Mouse (Mus musculus): ENCODE results near the gene Dync1h1. TPM values are rescaled to one million over a fixed set of nuclear protein-coding genes. Genes with fewer than 3 reads are reported as not detected.

The Dync1h1 gene
- total RNA-seq, 2 experiments from 2014 or later: 324 to 346 TPM

DNA sequence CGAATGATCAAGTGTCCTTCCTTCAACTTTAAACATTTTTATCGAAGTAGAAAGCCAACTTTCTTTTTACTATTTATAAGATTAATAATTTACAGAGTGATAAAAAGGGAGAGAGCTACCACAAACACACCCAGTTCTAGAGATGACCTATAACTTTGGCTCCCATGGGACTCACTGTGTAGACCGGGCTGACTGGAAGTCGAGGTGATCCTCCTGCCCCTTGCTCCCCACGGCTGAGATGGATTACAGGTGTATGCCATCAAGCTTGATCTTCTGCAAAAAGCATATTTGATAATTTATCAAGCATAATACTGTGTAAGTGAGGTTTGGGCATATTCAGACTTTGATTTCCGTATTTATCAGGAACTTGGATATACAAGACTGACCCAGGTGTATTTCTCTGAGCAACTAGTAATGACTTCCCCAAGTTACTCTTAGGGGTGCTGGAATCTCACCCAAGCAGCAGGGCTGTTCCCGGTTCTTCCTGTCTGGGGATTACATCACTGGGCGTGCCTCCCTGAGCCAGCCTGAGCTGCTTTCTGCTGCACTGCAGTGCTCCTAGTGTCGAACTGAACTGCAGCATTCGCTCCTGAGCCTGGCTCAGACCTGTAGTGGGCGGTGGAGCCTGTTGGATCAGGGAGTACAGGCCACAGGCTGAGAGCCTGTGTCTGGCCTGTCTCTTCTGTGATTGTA, 7.4 kb downstream of the Dync1h1 start:
- peak; percentile 33 for TF ChIP-seq CTCF (IDR thresholded peaks at IDR 0.05)
- H3K27ac ChIP-seq: peak overlapping the region; percentile 7; the same call in 1 of the 2 replicates
- intact Hi-C loops (cut with DNase I): no loop called here
- peak in 1 of 2 experiments; percentile 38 for DNase-seq (ENCODE audit: extremely low spot score in 1 of 2, low spot score in 2 of 2)
- H3K4me3 ChIP-seq: no peak overlapping the region

DNA sequence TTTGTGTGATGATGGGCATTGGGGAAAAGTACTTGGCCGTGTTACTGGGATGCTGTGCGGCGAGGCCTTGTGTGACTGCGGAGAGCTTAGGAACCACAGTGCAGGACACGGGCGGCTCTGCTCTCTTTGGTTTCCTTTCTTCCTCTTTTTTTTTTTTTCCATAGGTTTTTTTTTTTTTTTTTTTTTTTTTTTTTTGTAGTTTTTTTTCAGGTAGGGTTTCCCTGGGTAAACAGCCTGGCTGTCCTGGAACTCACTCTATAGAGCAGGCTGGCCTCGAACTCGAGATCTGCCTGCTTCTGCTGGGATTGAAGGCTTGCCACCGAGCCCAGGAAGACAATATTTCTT, 7.9 kb downstream of the Dync1h1 start:
- DNase-seq (ENCODE audit: extremely low spot score in 1 of 2, low spot score in 2 of 2): no peak
- no peak for TF ChIP-seq CTCF (IDR thresholded peaks at IDR 0.05)
- intact Hi-C loops (cut with DNase I): no loop called here
- no peak overlapping the region for H3K27ac ChIP-seq
- no peak overlapping the region for H3K4me3 ChIP-seq

DNA sequence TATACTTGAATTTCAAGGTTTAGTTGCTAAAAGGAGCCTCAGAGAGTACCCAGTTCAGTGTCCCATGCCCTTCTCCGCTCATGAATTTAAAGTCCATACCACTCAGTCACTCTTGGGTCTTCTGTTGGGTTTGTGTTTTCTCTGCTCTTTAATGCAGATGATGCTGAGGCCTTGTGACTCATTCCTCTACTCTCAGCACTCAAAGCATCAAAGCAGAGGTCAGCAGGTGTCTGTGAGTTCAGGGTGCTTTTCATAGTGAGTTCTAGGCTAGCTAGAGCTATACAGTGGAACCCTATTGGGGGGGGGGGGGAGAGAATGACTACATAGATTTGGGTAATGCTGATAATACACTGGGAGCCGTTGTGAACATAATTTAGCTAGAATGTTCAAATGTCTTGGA, 9.5 kb downstream of the Dync1h1 start:
- H3K27ac ChIP-seq: no peak overlapping the region
- H3K4me3 ChIP-seq: no peak overlapping the region
- no peak for TF ChIP-seq CTCF (IDR thresholded peaks at IDR 0.05)
- intact Hi-C loops (cut with DNase I): no loop called here
- DNase-seq (ENCODE audit: extremely low spot score in 1 of 2, low spot score in 2 of 2): no peak

DNA sequence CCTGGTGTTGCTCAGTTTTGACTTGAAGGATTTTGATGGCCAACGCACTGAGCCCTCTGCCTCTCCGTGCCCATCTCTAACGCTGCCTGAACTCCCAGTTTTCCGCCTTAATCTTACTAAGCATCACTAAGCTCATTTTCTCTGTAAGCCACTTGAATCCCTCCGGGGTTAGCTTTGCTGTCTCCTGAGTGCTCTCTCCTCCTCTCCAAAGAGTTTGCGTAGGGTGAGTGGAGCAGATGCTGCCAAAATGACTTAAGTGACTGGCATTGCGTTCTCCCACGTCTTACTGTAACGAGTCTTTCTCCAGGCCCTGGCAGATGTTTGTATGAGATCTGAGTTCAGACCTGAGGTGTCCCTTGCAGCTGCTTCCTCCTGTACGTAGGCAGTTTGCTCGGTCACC, 28.8 kb downstream of the Dync1h1 start:
- no peak overlapping the region for H3K4me3 ChIP-seq
- no peak for DNase-seq (ENCODE audit: extremely low spot score in 1 of 2, low spot score in 2 of 2)
- TF ChIP-seq CTCF (IDR thresholded peaks at IDR 0.05): no peak
- intact Hi-C loops (cut with DNase I): no loop called here
- no peak overlapping the region for H3K27ac ChIP-seq

DNA sequence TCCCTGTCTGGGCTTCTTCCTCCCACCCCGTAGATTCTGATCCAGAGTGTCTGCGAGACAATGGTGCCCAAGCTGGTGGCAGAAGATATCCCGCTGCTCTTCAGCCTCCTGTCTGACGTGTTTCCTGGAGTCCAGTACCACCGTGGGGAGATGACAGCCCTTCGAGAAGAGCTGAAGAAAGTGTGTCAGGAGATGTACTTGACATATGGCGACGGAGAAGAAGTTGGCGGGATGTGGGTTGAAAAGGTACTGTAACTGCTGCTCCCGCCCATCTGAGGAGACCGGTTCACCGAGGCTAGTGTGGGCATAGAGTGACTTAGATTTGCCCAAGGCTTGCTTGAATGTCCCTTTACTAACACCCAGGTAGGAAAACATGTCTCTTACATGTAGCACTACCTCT, 35.0 kb downstream of the Dync1h1 start:
- no peak overlapping the region for H3K4me3 ChIP-seq
- intact Hi-C loops (cut with DNase I): no loop called here
- TF ChIP-seq CTCF (IDR thresholded peaks at IDR 0.05): no peak
- no peak overlapping the region for H3K27ac ChIP-seq
- peak in 1 of 2 experiments; percentile 40 for DNase-seq (ENCODE audit: extremely low spot score in 1 of 2, low spot score in 2 of 2)

DNA sequence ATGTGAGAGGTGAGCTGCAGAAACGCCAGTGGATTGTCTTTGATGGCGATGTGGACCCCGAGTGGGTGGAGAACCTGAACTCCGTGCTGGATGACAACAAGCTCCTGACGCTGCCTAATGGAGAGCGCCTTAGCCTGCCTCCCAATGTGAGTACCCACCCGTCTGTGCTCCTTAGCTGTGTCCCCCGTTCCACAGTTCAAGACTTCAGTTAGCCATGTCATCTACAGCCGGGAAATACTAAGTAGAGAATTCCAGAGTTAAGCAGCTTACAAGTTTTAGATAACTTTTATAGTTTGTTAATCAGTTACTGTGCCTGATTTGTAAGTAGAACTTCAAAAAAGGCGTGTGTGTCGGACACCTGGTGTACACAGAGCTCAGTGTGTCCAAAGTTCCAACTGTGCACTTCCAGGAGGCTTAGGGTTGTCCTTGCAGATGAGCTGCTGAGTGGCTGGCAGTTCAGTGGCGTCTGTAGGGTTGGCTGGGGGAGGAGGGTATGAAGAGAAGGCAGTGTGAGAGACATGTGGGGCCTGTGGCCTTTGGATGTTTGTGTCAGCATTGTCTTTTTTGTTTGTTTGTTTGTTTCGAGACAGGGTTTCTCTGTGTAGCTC, 36.4 kb downstream of the Dync1h1 start:
- intact Hi-C loops (cut with DNase I): no loop called here
- no peak for DNase-seq (ENCODE audit: extremely low spot score in 1 of 2, low spot score in 2 of 2)
- Histone ChIP-seq H3K4me3 (no peak overlapping the region), H3K27ac (no peak overlapping the region)
- TF ChIP-seq CTCF (IDR thresholded peaks at IDR 0.05): no peak

DNA sequence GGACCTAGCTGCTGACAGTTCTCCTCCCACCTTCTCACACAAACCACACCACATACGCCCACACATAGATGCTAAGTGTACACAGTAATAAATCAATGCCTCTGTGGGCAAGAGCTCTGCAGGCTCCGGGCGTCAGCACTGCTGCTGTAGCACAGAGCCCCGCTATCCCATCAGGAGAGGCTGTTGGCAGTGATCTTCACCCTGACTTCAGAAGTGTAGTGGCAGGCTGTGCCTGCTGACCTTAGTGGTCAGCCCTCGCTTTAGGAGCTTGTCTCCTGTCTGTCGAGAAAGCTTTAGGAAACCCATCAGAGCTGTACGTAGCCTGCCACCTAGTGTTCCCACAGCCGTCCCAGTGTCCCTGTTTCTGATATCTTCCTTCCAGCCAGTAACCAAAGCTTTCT, 49.0 kb downstream of the Dync1h1 start:
- peak; percentile 51 for TF ChIP-seq CTCF (IDR thresholded peaks at IDR 0.05)
- H3K4me3 ChIP-seq: no peak overlapping the region
- intact Hi-C loops (cut with DNase I): loop anchor here (5.0 kb wide), 1 partner anchor 33 kb away; no protein-coding TSS in a partner anchor
- DNase-seq (ENCODE audit: extremely low spot score in 1 of 2, low spot score in 2 of 2): peak in 1 of 2 experiments; percentile 29
- H3K27ac ChIP-seq: peak overlapping the region; percentile 36; the same call in 1 of the 2 replicates

DNA sequence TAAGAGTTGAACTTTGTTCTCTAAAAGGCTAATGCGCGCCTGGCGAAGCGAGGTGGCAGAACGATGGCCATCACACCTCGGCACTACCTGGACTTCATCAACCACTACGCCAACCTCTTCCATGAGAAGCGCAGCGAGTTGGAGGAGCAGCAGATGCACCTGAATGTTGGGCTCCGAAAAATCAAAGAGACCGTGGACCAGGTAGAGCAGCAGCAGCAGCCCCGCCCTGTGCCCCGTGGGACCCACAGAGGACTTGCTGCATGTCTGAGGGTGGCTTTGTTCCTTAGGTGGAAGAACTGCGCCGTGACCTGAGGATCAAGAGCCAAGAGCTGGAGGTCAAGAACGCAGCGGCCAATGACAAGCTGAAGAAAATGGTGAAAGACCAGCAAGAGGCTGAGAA, 50.2 kb downstream of the Dync1h1 start:
- Histone ChIP-seq H3K27ac (no peak overlapping the region), H3K4me3 (no peak overlapping the region)
- no peak for DNase-seq (ENCODE audit: extremely low spot score in 1 of 2, low spot score in 2 of 2)
- TF ChIP-seq CTCF (IDR thresholded peaks at IDR 0.05): no peak
- intact Hi-C loops (cut with DNase I): loop anchor here (5.0 kb wide), 1 partner anchor 34 kb away; no protein-coding TSS in a partner anchor

DNA sequence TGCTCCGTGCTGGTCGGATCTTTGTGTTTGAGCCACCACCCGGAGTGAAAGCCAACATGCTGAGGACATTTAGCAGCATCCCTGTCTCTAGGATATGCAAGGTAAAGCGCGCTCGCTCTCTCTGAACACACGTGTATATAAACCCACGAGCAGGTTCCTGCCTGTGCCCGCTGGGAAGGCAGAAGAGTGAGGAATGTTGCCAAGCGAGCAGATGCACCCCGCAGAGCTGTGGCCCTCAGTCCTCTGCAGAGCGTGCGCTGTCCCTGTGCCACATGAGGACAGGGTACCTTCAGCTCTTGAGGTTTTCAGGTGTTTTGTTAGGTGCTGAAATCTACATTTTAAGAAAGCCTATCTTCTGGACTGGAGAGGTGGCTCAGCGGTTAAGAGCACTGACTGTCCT, 60.5 kb downstream of the Dync1h1 start:
- no peak overlapping the region for H3K4me3 ChIP-seq
- DNase-seq (ENCODE audit: extremely low spot score in 1 of 2, low spot score in 2 of 2): no peak
- no peak overlapping the region for H3K27ac ChIP-seq
- no peak for TF ChIP-seq CTCF (IDR thresholded peaks at IDR 0.05)
- intact Hi-C loops (cut with DNase I): loop anchor here (5.0 kb wide), 1 partner anchor 34 kb away; no protein-coding TSS in a partner anchor

DNA sequence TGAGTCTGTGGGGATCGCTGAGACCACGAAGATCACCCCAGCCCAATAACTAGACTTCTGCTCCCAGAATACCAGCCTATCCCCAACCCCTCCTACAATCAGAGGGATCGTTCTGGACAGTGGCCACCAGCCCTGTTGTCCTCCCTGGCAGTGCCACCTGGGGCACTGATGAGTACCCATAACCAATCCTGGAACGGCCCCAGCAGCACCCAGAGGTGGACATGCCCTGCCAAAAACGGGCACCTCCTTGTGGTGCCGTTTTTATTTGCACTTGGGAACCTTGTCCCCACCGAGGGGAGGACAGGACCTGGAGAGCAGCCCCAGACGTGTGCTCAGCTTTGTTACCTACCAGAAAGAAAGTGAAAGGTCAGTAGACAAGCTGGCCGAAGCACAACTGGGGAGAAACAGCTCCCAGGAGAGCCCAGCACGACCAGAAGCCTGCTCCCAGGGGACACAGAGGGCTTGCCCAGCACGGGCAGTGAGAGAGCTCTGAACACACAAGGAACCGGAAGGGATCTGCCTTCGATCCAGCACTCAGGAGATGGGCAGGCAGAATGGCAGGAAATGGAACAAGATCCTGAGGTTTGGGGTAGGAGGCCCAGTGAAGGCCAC, 66.3 kb downstream of the Dync1h1 start:
- Histone ChIP-seq H3K27ac (no peak overlapping the region), H3K4me3 (no peak overlapping the region)
- no peak for DNase-seq (ENCODE audit: extremely low spot score in 1 of 2, low spot score in 2 of 2)
- TF ChIP-seq CTCF (IDR thresholded peaks at IDR 0.05): no peak; the same call in none of the 2 replicates
- intact Hi-C loops (cut with DNase I): no loop called here

DNA sequence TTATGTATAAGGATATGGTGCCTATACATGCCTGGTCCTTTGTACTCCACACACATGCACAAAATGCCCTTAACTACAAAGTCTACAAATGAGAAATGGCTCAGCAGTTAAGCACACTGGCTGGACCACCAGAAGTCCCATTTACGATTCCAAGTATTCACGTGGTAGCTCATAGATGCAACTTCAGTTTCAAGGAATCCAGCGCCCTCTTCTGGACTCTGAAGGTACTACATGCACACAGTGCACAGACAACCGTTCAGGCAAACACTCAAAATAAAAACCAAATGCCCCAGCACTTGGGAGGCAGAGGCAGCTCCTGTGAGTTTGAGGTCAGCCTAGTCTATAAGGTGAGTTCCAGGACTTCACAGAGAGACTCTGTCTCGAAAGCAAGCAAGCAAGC, 73.0 kb downstream of the Dync1h1 start:
- TF ChIP-seq CTCF (IDR thresholded peaks at IDR 0.05): peak; percentile 53
- DNase-seq (ENCODE audit: extremely low spot score in 1 of 2, low spot score in 2 of 2): no peak
- intact Hi-C loops (cut with DNase I): no loop called here
- no peak overlapping the region for H3K27ac ChIP-seq
- no peak overlapping the region for H3K4me3 ChIP-seq

DNA sequence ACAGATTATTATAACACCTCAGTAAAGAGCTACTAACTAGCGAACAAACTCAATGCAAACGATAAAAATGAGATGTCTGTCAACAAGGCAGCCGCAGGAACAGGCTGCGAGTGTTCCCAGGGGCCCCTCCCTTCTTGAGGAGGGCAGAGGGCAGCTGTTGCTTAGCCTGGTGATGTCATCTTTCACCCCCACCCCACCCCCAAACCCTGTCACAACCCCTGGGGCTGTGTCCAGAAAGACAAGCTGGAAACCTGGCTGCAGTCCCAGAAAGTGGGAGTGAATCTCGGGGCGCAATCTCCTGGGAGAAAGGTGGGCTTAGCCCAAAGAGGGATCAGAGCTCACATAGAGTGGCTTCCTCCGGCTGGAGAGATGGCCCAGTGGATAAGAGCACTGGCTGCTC, 79.9 kb downstream of the Dync1h1 start:
- no peak overlapping the region for H3K4me3 ChIP-seq
- no peak for DNase-seq (ENCODE audit: extremely low spot score in 1 of 2, low spot score in 2 of 2)
- intact Hi-C loops (cut with DNase I): no loop called here
- no peak for TF ChIP-seq CTCF (IDR thresholded peaks at IDR 0.05)
- no peak overlapping the region for H3K27ac ChIP-seq
